Mouse (Mus musculus) cortical plate, adult 2 months (tissue): ENCODE measurements around the gene Clstn2. TPM values are rescaled to one million over a fixed set of nuclear protein-coding genes. Genes with fewer than 3 reads are reported as not detected.

Source experiments
- H3K27ac ChIP-seq: fragments of 200-500 bp; 2 replicates; pipeline ENCODE4 v1.5.1; 2012; ENCODE audit warnings: low read length, control low read depth, inconsistent platforms; ENCODE audit not compliant: insufficient read depth
- H3K4me1 ChIP-seq: fragments of 200-500 bp; 2 replicates; pipeline ENCODE4 v1.6.1; 2011; ENCODE audit warnings: low read length; ENCODE audit not compliant: control insufficient read depth, insufficient read depth
- H3K4me3 ChIP-seq: fragments of 200-500 bp; 2 replicates; pipeline ENCODE4 v1.5.1; 2011; ENCODE audit warnings: mild to moderate bottlenecking, low read length, control low read depth; ENCODE audit not compliant: insufficient read depth
- CTCF ChIP-seq: fragments of 200-500 bp; IDR thresholded peaks from 2 replicates; pipeline ENCODE4 v1.5.1; 2011; ENCODE audit warnings: mild to moderate bottlenecking, control low read depth, low read length; ENCODE audit not compliant: insufficient read depth; ENCODE audit errors: extremely low read depth
- POLR2A ChIP-seq: fragments of 200-500 bp; IDR thresholded peaks from 2 replicates; pipeline ENCODE4 v1.6.1; 2011; ENCODE audit warnings: mild to moderate bottlenecking, low read length, control low read depth; ENCODE audit not compliant: insufficient read depth; ENCODE audit errors: extremely low read depth
- polyA plus RNA-seq: library from polyadenylated mRNA; depleted of rRNA; stranded (reverse); fragments of >200 nt; gene quantifications from 2 replicates; pipeline ENCODE4 v1.2.3, GENCODE M21; 2012

Clstn2 gene
- polyA plus RNA-seq, 1 experiment, result 50.8 TPM

DNA sequence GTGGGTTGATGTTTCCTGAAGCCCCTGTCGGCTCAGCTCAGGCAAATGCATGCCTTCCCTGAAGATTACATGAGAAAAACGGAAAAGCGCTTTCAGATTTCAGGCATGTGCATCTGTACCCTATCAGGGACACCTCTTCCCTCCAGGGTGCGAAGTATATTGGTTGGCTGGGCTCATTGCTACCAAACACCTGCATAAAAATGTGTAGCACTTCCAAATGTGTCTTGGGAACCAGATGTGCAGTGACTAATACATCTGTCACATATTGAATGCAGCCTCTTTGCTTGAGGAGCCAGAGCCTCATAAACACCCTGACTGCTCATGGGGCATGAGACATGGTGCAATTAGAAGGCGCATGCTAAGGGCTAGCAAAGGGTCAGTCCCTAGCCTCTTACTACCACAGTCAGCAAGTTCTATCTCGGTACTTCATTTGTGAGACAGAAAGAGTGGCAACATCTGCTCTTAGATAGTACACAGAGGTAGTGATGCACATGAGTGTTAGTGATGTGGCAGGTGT, 267.7 kb downstream of the Clstn2 start:
- TF ChIP-seq CTCF, result no peak
- no peak for TF ChIP-seq POLR2A
- Histone ChIP-seq H3K27ac (no peak overlapping the region), H3K4me1 (peaks cover 2% of the 10 kb centered on the region), H3K4me3 (no peak overlapping the region)

DNA sequence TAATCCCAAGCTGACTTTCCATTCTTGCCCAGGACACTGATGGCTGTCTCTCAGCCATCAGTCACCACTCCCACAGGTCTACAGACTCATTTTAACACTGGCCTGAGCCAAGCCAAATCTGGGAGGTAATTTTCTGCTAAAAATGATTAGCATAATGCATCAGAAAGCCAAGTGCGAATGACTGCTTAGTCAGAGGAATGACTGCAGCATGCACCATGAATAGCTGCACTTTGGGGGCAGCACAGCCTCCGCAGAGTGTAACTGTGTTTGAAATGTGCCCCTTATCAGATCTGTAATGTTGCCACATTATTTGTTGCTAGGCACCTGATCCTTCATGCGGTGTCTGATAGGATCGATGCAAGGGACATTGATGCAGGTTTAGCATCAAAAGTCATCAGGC, 269.9 kb downstream of the Clstn2 start:
- no peak overlapping the region for H3K27ac ChIP-seq

DNA sequence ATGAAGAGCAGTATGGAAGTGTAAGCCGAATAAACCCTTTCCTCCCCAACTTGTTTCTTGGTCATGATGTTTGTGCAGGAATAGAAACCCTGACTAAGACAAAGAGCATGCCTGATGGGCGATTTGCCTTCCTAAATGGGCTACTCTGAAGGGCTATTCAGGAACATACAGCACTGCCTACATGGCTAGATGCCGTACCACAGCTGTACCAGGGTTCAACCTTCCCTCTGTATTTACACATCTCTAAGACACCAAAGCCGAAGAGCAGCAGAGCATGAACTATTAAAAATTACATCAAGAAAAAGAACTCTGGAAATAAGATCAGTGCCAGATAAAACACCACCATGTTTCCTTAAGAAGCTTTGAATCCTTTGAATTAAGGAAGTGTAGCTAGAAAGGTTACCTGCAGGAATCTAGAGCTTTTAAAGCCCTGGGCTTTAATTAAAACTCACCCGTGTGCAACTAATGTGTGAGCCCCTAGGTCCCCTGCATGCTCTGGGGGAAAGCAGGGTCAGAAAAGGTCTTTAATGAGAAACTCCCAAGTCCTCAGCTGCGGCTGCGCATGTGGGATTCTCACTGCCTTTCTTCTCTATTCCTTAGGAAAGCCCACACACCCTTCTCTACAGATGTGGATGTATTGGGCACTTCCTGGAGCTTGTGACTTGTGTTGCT, 277.2 kb downstream of the Clstn2 start:
- H3K4me1 ChIP-seq, result 0 out of 2 replicates have a peak, but pooled peaks cover 2% of the 10 kb centered on the region
- TF ChIP-seq POLR2A, result no peak
- no peak for TF ChIP-seq CTCF
- no peak overlapping the region for H3K27ac ChIP-seq
- no peak overlapping the region for H3K4me3 ChIP-seq

More for the DNA sequence above, 269.9 kb downstream of the Clstn2 start:
- no peak for TF ChIP-seq CTCF
- no peak for TF ChIP-seq POLR2A
- Histone ChIP-seq H3K4me1 (no peaks in the 10 kb centered on the region; the same call in 1 of the 2 replicates), H3K4me3 (no peak overlapping the region)

- Histone ChIP-seq H3K27ac (no peak overlapping the region), H3K4me3 (no peak overlapping the region), H3K4me1 (0 out of 2 replicates have a peak, but pooled peaks cover 2% of the 10 kb centered on the region)
- TF ChIP-seq POLR2A, result no peak
- TF ChIP-seq CTCF, result no peak
These were observed 279.3 kb downstream of the Clstn2 start for GRCm38 (mm10) chr9:97753715-97754114.

DNA sequence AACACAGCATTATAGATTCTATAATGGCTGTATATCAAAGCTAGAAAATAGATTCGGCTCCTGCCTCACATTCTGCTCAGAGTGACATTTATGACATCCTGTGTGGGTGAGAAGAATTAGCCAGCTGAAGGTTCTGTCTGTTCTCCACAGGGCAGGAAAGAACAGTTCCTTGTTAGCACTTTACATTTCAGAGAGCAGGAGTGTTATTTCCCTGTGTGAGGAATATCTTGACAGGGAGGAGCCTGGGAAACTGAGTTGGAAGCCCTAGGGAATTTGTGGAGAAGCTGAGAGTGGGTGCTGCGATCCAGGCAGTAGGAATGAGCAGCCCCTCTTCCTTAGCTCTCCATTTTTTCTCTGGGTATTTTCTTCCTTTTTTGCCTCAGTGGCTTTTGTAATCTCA, 286.4 kb downstream of the Clstn2 start:
- Histone ChIP-seq H3K4me1 (peaks cover 1% of the 10 kb centered on the region; the same call in 1 of the 2 replicates), H3K27ac (no peak overlapping the region), H3K4me3 (no peak overlapping the region)
- TF ChIP-seq POLR2A (no peak), CTCF (no peak)

GRCm38 (mm10) chr9:97727715-97728486, 305.1 kb downstream of the Clstn2 start:
- no peak for TF ChIP-seq POLR2A
- TF ChIP-seq CTCF, result no peak
- Histone ChIP-seq H3K4me3 (no peak overlapping the region), H3K4me1 (no peaks in the 10 kb centered on the region), H3K27ac (no peak overlapping the region)

DNA sequence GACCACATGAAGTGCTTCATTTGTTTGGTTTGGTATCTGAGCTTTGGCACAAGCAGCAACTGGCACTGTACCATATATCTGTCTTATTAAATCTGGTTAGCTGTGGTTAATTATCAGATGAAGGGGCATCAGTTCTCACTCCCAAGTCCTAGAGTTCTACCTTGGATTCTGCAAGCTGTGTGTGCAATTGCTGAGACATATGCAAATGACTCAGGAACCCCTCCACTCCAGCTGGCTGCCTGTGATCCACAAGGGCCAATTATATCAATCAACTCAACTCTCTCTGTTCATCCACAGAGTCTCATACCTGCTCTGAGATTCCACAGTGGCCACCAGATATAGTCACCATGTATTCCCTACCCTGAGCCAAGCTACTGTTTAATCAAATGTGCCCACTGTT, 315.3 kb downstream of the Clstn2 start:
- H3K4me1 ChIP-seq, result peaks cover 2% of the 10 kb centered on the region; the same call in 1 of the 2 replicates
- no peak overlapping the region for H3K27ac ChIP-seq
- TF ChIP-seq CTCF (no peak), POLR2A (no peak)
- H3K4me3 ChIP-seq, result no peak overlapping the region

GRCm38 (mm10) chr9:97717005-97717404, 316.0 kb downstream of the Clstn2 start:
- TF ChIP-seq POLR2A (no peak), CTCF (no peak)

DNA sequence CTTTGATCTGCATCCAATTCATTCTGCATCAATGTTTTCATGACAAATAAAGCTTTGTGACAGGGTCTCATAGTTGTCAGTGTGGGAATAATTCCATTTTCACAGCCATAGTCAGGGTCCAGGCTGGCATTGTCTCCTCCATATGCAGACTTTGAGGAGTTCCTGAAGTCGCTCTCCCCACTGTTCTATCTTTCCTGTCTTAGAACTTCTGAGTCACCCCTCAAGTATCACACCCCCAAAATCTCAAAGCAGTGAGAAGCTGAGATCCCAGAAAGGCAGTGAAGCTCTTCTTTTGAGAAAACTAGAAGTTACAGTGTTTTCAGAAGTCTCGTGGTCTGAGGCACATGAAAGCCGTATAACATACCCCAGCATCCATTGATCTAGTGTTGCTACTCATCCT, 320.1 kb downstream of the Clstn2 start:
- Histone ChIP-seq H3K27ac (no peak overlapping the region), H3K4me1 (peaks cover 2% of the 10 kb centered on the region; the same call in 1 of the 2 replicates), H3K4me3 (no peak overlapping the region)
- no peak for TF ChIP-seq POLR2A
- TF ChIP-seq CTCF, result no peak

More at GRCm38 (mm10) chr9:97717005-97717404, 316.0 kb downstream of the Clstn2 start:
- Histone ChIP-seq H3K4me1 (peaks cover 2% of the 10 kb centered on the region; the same call in 1 of the 2 replicates), H3K4me3 (no peak overlapping the region), H3K27ac (no peak overlapping the region)
